Mouse (Mus musculus): ENCODE measurements around the gene Megf9. TPM values are rescaled to one million over a fixed set of nuclear protein-coding genes. Genes with fewer than 3 reads are reported as not detected.
A peak's percentile ranks its signal among the peaks of the same experiment; 100 is the strongest.

The Megf9 gene
- total RNA-seq (2021), result 100 to 1,000 TPM in 1 of 2 experiments, 10 to 100 TPM in 1; 97.8 to 101 TPM

DNA sequence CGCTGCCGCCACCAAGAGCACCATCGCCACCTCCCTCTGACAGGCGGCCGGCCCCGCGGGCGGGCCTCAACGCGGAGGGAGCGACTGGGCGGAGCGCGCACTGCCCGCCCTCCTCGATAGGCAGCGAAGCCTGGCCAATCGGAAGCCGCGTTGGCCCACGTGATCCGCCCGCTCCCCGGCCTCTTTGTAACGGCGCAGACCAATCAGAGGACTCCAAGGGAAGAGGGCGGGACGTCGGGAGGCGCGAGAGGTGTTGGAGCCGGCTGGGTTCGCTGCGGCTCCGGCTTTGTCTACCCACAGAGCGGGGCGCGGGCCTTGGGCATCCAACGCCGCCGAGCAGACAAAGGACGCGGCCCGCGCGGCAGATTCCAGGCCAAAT lies at the start of gene Megf9:
Gene Megf9, minus strand, starts transcription at position 105 of the 379 bp plus-strand sequence.
- DNase-seq (ENCODE audit: low spot score in 2 of 2), result peak; percentile 99
- intact Hi-C loops (cut with DNase I), result loop anchor here (2.0 to 5.0 kb wide), 3 partner anchors 42 to 128 kb away; no protein-coding TSS in a partner anchor

DNA sequence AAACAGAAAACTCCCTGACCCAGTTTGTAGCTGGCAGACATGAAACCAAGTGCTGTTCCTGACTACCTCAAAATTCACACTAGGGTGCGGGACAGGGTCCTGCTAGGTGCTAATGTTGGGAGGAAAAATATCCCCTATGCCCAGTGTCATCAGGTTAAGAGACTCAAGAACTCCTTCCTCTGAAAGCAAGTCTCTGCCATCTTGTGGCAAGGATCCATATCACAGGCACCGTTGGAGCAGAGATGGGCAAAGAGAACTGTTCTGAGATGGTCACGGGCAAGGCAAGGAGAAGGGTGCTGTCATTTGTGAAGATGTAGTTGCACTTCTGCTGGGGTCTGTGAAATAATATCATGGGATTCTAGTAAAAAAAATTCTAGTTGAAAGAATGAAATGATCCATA lies 44.9 kb upstream of the Megf9 start:
- DNase-seq (ENCODE audit: low spot score in 2 of 2), result peak; percentile 48 to 71
- intact Hi-C loops (cut with DNase I), result loop anchor here (1.0 to 5.0 kb wide), 2 partner anchors 42 to 128 kb away; no protein-coding TSS in a partner anchor

DNA sequence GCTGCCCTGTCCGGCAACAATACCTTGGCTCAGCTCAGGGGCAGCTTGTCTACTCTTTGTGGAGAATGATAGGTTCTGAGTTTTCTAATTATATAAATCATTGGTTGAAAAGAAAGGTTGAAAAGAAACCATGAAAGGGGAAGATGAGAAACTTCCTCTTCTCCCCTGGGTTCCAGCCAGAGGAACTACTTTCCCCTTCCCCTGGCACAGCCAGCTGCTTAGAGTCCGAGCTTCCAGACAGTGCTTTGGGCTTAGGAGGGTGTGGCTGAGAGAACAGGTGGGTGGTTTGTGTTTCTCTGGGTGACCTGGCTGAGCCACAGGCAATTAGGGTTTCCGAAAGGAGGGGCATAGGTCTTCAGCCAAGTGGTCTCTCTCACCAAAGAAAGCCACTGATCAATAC lies 43.5 kb upstream of the Megf9 start:
- DNase-seq (ENCODE audit: low spot score in 2 of 2), result no peak
- intact Hi-C loops (cut with DNase I), result loop anchor here (5.0 kb wide), 1 partner anchor 41 kb away; no protein-coding TSS in a partner anchor

DNA sequence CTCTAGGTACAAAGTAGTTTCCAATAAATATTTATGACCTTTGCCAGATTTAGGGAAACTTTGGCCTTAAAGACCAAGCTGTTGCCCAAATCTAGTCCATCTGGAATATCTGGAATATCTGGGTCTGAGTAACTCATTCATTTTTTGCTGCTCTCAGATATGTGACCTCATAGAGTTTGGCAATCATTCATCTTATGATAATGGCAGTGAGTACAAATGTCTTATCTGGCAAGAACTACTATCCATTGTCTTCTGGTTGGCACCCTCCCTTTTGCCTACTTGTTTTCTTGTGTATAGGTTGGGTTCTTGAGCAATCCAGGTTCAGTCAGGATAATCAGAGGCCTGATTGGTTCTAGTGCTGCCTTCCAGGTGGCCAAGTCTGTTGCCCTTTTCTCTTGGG lies 41.3 kb upstream of the Megf9 start:
- intact Hi-C loops (cut with DNase I), result loop anchor here (5.0 kb wide), 1 partner anchor 39 kb away; no protein-coding TSS in a partner anchor
- no peak for DNase-seq (ENCODE audit: low spot score in 2 of 2)

DNA sequence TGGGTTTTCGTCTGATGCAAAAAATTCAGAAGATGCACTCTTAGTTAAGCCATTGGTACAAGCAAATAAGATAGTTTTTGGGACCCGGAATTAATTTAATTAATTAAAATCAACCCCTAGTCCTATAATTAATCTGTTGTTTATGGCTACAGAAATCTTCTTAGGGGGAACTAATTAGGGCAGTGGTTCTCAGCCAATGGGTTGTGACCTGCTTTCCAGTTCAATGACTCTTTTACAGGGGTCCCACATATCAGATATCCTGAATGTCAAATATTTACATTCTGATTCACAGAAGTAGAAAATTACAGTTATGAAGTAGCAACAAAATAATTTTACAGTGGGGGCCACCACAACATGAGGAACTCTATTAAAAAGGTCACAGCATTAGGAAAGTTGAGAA lies 39.1 kb upstream of the Megf9 start:
- DNase-seq (ENCODE audit: low spot score in 2 of 2), result no peak
- intact Hi-C loops (cut with DNase I), result no loop called here

DNA sequence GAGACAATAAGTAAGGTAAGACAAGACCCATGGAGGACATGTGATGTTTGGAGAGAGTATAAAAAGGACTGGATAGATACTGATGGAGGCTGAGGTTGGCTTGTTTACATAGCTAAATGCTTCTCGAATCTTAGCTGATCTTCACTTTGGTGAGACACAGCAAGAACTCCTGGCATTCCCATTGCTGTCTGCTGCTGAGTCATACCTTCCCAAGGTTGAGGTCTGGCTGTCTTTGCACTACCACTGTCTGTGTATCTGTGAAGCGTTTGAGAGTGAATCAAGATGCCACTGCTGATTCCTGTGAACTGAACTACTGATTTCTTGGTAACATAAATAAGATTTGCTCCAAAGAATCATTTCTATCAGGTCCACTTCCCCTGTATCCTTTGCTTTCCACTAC lies 19.1 kb upstream of the Megf9 start:
- DNase-seq (ENCODE audit: low spot score in 2 of 2), result peak in 1 of 2 experiments; percentile 8
- intact Hi-C loops (cut with DNase I), result no loop called here

DNA sequence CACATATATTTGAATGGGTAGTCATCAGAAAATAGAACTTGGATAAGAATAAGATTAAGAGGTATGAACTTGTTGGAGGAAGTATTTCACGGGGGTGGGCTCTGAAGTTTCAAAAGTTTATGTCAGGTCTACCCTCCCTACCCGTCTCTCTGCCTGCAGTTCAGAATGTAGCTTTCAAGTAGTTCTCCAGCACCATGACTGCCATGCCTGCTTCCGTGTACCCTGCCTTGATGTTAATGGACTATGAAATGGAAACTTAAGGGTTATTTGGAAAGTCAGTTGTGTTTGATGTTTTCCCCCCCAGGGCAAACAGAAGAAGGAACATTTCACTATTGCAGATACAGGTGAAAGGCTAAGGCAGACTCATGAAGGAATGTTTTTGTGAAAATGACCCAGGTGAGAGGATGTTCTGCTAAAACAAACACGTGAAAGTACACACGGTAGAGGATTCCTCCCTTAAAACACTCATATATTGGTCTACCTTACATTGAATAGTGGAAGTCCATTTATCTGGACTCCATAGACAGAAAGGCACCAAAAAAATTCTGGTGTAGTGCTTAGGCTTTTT lies 18.5 kb upstream of the Megf9 start:
- no peak for DNase-seq (ENCODE audit: low spot score in 2 of 2)
- intact Hi-C loops (cut with DNase I), result no loop called here

DNA sequence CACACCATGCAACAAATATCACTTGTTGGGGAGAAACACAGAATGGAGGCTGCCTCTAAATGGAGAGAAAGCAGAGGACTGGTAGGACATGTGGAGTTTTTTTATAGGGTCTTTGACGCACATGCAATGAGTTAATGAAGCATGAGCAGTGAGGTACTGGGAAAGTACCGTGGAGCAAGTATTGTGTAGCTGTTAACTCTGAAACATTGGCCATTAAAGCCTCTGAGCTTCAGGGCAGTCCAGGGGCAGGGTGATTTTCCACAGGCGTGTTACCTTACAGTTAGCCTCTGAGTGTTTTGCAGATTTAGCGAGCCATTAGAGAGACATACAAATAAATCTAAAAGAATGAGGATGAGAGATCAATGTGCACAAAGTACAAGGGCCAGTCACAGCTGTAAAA lies 17.3 kb upstream of the Megf9 start:
- DNase-seq (ENCODE audit: low spot score in 2 of 2), result no peak
- intact Hi-C loops (cut with DNase I), result no loop called here

DNA sequence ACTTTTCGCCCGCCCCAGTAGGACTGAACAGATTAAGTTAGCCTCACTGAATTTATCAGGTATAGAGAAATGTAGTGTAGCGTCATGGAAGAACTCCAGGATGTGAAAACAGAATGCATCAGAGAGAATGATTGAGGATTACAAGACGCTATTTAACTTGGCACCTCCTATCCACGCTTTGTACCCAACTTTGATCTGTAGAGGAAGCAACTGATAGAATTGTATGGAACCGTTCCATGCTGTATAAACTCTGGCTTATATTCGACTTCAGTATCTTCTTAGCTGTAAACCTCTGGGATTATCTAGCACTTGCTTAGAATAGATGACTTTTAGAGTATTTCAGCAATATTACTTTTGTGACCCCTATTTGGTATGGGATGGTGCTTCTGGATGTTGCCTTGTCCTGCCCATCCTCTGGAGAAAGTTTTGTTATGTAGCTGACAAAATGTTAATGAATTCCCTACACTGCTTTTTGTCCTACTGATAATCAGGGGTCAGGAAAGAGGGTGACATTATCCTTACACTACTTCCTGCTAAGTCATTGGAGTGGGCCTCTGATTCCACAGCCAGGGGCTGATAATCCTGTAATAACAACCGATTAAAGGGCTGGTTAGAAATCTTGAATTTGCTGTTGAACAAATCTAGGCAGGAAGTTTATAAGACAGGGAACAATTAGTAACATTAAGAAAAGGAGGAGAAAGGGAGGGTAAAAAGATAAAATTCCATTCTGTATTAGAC lies 12.8 kb upstream of the Megf9 start:
- DNase-seq (ENCODE audit: low spot score in 2 of 2), result no peak
- intact Hi-C loops (cut with DNase I), result no loop called here

DNA sequence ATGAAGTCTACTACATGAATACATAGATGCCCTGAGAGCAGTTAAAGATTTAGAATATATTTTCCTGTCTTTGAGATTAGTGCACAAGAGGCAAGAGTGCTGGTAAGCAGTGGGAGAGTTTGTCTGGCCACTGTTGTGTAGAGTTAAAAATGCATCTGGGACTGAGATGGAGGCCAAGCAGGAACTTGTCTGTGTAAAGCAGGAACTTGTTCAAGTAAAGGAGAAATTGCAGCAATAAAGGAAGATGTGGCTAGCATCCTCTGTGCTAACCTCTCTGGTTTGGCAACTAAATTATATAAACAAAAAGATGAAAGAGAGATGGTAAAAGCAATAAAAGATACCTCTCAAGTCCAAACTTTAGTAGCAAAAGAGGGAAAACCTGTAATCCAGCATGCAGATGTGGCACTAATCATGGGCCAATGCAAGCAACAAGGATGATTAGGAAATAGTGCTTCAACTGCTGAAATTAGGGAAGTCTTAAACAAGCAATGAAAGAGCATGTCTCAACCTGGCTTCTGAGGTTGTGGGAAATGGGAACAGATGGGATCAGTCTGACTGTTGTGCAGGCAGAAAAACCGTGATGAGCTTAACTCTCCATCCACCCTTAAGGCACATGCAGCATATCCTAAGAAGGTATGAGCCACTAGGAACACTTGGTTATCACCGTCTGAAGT lies 11.2 kb upstream of the Megf9 start:
- intact Hi-C loops (cut with DNase I), result no loop called here
- no peak for DNase-seq (ENCODE audit: low spot score in 2 of 2)

DNA sequence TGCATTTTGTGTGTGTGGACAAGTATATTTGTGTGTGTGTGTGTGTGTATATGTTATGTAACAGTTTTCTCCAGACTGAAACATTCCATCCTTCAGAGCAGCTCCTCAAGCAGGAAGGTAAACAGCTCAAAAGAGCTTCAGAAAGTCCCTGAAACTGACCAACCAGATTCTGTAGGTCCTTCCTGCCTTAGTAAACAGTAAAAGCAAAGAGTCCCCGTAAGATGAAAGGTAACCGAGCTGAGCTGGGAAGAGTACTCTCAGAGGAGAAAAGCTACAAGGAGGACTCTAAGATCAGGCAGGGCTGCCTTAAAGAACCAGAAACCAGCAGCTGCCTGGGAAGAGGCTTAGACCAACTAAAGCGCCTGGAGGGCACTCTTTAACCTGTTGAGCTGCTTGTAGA lies 9.6 kb upstream of the Megf9 start:
- intact Hi-C loops (cut with DNase I), result no loop called here
- no peak for DNase-seq (ENCODE audit: low spot score in 2 of 2)

DNA sequence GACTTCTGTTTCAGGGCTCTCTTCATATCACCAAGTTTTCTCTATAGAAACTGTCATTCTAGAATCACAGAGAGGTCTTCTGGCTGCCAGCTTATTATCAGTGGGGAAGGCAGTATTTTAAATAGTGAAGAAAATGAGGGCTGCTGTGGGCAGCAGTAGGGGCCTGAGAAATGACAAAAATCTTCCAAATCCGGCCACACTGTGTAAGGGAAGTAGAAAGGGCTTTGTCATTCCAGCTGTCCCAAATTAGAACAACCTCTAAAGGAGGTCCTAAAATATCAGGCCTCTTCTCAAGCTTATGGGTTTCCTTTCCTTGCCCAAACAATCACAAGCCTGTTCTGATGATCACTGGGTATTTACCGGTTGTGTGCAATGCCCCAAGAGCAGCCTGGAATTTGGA lies 7.6 kb upstream of the Megf9 start:
- intact Hi-C loops (cut with DNase I), result no loop called here

DNA sequence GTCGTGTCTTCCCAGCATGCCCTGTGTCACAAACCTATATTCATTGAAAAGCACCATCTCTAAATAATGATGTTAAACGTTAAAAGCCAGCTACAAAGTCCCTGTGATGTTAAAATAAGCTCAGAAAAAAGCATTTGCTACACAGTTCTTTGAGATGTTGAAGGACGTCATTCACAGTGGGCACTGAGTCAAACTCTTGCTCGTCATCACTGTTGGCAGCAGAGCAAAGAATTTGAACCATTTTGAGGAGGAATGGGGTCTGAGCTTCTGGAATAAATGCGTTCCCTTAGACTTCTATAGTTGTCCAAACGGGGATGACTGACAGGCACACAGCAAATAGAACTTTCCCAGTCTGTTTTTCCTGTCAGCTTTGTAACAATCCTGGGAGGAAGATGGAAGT lies 5.9 kb upstream of the Megf9 start:
- intact Hi-C loops (cut with DNase I), result no loop called here
- peak in 1 of 2 experiments; percentile 41 for DNase-seq (ENCODE audit: low spot score in 2 of 2)

More for the DNA sequence above, 7.6 kb upstream of the Megf9 start:
- no peak for DNase-seq (ENCODE audit: low spot score in 2 of 2)

DNA sequence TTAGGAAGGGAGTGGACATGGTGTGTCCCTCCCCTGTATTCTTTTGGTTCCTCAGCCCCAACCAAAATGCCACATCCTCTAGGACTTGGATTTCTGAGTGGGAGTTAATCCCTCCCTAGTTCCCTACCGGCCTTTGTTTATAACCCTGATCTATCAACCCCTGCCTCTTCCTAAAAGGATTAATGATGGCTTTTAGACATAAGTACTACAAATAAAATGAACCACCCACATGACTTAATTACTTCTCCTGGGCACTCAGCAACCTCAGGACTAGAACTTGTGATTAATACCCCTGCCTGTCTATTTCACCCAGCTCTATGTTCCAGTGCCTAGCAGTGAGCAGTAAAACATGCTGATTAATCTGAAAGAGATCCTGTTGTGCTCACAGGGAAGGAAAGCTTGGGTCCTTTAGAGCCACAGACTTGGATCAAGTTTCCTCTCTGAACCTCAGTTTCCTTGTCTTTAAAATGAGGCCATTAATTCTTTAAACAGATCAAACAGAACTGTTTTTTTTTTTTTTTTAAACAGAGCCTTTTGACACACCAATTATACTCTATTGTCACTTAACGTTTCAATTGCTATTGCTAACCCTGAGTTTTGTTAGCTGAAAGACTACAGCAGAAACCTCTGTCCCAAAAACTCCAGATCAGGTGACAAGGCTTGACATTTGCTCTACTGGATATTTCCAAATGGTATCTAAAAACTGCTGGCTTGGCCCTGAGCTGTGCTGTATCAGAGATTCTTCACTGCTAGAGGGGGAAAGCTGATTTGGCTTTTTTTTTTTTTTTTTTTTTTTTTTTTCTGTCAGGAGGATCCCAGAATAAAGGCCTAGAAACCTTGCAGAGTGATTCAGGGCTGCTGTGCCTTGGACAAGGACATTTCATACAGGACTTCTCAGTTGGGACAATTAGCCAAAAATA lies 2.1 kb upstream of the Megf9 start:
- intact Hi-C loops (cut with DNase I), result loop anchor here (5.0 kb wide), 2 partner anchors 40 to 130 kb away; no protein-coding TSS in a partner anchor
- no peak for DNase-seq (ENCODE audit: low spot score in 2 of 2)

DNA sequence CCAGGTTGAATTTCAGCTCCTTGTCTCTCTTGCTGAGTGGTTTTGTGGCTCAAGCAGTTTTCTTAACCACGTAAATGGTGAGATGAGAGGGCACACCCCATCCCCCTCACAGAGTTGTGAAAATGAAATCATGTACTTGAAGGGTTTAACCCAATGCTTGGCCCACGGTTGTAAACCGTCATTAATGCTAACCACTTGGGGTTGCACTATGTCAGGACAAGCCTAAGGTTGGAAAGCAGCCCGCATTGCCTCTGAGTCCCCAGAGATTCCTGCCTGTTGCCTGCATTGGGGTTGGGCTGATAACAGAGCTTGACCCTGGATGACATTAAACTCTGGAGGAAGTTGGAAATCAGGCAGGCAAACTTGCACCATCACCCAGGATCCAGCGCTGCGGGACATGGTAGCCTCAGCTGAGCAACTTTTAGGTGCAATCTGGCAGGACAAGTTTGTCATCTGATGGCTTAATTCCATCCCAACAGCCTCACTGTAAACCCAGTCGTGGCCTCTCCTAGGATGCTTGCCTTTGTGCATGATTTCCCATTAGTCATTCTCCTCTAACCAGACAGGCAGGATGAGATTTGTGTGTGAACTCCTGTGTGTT lies 1.0 kb upstream of the Megf9 start:
- no peak for DNase-seq (ENCODE audit: low spot score in 2 of 2)

DNA sequence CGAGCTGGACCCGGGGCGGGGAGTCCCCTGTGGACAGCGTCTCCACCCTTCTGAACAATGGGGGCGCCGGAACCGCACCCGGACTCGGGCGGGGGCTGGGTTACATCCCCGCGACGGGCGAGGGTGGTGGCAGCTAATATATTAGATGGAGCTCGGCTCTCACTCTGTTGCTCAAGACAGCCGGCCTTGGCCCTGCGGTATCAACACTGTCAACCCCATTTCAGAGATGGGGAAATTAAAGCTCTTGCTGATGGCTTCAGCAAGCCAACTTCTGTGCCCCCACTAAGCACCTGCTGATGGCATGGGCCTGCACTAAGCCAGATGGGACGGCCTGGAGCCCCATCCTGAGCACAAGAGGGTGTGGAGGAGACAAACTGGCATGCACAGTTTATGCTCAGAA lies 494 bp upstream of the Megf9 start:
- intact Hi-C loops (cut with DNase I), result loop anchor here (2.0 to 5.0 kb wide), 3 partner anchors 42 to 128 kb away; no protein-coding TSS in a partner anchor

More for the DNA sequence above, 1.0 kb upstream of the Megf9 start:
- intact Hi-C loops (cut with DNase I), result loop anchor here (2.0 to 5.0 kb wide), 3 partner anchors 41 to 129 kb away; no protein-coding TSS in a partner anchor

DNA sequence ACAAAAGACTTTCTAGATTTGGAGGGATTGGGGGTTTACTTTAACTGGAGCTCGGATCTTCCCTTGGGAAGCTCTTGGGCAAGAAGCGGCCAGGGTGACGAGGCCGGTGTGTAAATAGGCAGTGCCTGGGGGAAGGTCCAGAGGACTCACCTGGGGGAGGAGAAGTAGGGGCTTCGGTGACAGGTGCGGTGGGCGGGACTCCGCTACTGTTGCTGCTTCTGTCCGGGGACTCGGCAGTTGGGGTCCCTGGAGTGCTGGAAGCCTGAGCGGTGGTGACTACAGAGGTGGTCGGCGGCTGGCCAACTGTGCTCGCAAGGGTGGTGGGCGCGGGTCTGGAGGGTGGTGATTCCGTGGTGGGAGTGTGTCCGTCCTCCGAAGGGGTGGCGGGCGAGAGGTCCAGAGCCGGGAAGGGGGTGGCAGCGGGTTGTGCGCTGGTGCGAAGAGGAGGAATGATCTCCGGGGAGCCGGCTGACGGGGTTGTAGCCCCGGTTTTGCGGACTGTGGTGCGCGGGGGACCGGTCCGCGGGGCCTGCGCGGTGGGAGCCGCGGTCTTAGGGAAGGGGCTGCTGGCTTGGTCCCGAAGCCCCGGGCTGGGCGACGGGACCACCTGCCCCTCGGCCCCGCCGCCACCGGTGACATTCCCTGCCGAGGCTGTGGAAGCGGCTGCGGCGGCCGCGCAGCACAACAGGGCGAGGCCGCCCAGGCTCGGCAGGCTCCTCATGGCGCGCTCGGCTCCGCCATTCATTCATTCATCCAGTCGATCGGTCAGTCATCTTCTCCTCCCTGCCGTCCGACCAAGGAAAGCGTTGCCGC lies 511 bp downstream of the Megf9 start:
- peak in 1 of 2 experiments; percentile 40 for DNase-seq (ENCODE audit: low spot score in 2 of 2)
- intact Hi-C loops (cut with DNase I), result loop anchor here (2.0 kb wide), 1 partner anchor 81 kb away; no protein-coding TSS in a partner anchor

More for the DNA sequence above, 494 bp upstream of the Megf9 start:
- no peak for DNase-seq (ENCODE audit: low spot score in 2 of 2)
